Mouse (Mus musculus) liver, postnatal 0 days (tissue): Measurements from ENCODE around the gene 1190005I06Rik.

Experiments used
- CTCF ChIP-seq: sonication (generic); IDR thresholded peaks from 2 replicates; pipeline ENCODE4 v1.5.1; 2016; ENCODE audit warnings: antibody characterized with exemption, low read depth
- EP300 ChIP-seq: IDR thresholded peaks from 2 replicates; pipeline ENCODE4 v1.6.1; 2016; ENCODE audit warnings: antibody characterized with exemption, low read depth, mild to moderate bottlenecking

DNA sequence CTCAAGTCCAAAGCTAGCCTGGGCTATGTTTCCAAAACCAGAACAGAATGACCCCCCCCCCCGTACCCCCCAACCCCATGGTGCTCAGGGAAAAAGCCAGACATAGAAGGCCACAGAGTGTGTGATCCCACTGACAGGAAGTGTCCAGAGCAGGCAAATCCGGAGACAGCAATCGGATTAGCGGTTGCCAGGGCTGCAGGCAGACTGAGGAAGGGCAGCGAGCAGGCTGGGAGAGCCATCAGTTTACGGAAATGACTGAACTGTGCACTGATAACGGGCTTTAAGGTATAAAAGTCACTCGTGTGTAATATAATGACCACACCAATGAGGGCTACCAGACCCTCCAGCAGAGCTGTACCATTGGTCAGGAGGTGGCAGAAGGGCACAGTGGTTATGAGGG, 6.2 kb downstream of the 1190005I06Rik start:
- TF ChIP-seq CTCF (no peak), EP300 (no peak)
